Mouse (Mus musculus): ENCODE data around the gene Car15.

The Car15 gene

DNA sequence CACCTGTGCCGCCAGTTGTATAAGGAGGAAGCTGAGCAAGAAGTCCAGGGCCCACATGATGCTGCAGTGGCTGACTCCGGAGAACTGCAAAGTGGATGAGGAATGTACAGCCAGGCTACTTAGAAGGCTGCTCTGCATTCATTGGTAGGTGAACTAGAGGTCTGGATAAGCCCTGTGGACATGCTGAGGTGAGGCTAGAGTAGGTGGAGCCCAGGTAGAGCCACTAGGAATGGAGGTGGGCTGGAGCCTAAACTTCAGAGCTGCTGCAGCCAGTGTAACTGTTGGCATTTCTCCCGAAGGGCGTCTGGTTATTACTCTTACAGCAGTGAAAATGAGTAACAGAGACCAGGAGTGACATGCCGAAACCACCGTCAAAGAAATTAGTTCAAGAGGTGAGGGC, at the start of gene Car15:
Gene Car15, minus strand, starts transcription at position 314 of the 400 bp plus-strand sequence.
- DNase-seq (ENCODE audit: low spot score in 2 of 2): no peak

DNA sequence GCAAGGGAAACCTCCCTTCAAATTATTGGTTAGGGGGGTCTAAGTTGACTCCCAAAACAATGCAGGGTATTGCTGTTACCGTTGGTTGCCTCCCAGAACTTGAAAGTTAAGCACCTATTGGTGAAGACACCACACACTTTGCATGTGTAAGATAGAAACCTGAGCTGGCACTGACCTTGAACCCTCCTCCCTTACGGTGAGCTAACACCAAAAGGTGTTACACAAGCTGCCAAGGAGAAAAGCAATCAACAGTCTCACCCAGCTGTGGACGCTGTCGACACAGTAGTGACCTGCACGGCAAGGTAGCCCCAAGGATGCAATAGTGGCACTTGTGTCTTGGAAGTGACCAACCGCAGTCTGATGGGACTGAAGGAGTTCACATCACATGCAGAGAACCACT, 46.0 kb upstream of the Car15 start:
- no peak for DNase-seq (ENCODE audit: low spot score in 2 of 2)

DNA sequence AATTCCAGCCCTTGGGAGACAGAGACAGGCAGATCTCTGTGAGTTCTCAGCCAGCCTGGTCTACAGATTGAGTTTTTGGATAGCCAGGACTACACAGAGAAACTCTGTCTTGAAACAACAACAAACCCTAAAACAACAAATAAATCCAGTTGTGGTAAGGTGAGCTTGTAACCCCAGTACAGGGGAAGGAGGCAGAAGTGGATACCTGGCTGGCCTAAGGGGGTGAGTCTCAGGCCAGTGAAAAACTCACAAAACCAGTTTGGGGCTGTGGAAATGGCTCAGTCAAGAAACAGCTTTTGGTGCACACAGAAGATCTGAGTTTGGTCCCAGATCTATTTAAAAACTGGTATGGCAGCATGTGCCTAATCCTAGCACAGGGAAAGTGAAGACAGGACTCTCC, 44.0 kb upstream of the Car15 start:
- no peak for DNase-seq (ENCODE audit: low spot score in 2 of 2)

DNA sequence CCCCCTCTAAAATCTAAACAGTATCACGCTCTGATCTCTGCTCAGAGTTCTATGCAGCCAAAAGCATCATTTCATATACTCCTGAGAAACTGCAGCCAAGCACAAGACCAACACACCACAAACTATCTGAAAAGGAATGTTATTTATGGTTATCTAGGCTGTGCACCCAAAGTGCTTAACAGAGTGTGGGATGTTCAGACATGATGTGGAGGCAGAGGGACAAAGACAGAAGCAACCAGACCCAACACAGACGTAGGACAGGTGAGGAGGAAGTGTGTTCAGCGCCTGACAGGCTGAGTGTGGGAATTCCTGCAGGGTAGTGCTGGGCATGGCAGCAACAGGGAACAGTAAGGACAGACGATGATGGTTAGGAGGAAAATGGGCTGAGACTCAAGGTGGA, 41.4 kb upstream of the Car15 start:
- no peak for DNase-seq (ENCODE audit: low spot score in 2 of 2)

DNA sequence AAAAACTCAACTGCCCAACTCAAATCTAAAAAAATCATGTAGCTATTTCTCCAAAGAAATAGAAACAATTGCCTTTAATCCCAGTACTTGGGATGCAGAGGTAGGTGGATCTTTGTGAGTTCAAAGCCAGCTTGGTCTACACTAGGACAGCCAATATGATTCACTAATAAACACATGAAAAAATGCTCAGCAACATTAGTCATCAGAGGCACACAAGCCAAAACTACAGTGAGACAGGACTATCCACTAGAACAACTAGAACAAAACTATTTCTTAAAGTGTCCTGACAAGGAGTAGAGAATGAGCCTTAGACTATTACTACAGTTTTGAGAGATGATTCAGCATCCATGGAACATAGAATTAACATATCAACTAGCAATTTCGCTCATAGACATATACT, 37.9 kb upstream of the Car15 start:
- no peak for DNase-seq (ENCODE audit: low spot score in 2 of 2)

DNA sequence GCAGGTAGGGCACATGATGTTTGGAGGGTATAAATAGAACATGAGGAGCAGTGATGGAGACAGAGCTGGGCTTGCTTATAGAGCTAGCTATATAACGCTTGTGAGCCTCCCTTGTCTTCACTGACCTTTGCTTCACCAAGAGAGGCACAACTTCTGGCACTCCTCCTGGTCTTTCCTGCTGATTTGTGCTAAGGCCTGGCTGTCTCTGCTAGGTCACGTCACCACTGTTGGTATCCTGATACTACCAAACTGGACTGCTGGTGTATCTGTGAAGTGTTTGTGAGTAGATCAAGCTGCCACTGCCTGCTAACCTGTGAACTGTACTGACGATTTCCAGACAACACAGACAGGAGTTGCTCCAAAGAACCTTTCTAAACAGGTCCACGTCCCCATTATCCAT, 37.0 kb upstream of the Car15 start:
- DNase-seq (ENCODE audit: low spot score in 2 of 2): no peak

DNA sequence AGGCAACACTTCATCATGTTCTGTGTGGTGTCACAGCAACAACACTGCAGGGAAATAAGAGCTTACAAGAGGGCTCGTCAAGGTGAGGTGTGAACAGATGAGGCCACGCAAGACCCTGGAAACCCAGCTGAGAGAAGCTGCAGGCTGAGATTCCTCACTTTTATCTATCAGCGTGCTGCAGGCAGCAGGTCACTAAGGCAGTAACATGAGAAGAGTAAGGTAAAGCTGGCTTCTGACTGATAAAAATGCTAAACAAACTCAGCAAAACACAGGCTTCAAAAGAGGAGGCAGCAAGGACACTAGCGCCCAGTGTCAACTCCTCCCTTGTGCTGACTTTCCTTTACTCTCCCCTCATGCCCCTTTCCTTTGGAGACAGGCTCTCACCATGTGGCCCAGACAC, 34.8 kb upstream of the Car15 start:
- no peak for DNase-seq (ENCODE audit: low spot score in 2 of 2)

DNA sequence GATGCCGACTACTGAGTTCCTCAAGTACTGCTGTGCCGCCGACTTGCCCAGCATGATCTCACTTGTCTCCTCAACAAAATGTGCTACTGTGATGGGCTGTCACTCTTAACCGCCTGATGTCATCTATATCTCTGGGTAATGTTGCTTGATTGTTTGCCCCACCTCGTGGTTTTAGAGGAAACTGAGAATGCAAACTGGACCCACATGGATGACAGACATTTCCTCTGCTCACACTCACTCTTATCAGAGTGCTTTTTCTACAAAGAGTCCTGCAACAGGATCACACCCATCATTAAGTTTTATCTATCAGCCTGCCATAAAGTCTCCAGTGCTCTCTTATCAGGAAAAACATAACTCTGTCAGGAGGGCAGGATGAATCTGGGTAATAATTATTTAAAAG, 33.1 kb upstream of the Car15 start:
- no peak for DNase-seq (ENCODE audit: low spot score in 2 of 2)

DNA sequence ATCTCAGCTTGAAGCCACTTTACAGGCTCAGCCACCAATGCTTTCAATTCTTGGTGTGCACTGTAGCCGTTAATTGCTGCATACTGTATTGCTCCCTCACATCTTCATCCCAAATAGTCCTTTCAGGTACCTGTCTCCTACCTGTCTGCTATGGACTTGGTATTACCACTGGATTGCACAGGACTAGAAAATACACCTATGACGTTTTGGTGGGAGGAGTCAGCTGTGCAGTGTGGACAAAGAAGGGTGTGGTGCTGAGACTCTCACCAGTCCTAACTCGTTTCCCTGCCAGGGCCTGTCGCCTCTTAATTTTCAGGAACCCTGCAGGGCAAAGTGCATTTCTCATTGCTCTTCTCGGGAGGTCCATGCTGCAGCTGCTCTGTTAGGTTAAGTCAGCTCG, 27.6 kb upstream of the Car15 start:
- DNase-seq (ENCODE audit: low spot score in 2 of 2): no peak

DNA sequence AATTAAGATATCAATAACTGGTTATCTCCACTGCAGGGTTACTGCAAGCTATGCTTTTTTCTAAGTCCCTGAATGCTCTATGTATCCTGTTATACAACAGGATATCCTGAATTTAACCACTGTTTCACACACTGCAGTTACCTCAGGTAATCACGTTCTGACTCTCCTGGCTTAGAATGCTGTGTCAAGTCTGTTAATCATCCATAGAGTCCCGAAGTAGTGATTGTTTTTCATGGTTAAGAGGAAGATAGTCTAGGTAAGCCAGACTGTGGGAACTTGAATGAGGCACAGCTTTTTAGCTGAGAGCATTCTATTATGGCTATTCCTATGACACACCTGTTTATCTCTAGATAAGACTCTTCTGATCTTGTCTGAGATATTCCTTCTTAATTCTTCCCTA, 27.1 kb upstream of the Car15 start:
- no peak for DNase-seq (ENCODE audit: low spot score in 2 of 2)

DNA sequence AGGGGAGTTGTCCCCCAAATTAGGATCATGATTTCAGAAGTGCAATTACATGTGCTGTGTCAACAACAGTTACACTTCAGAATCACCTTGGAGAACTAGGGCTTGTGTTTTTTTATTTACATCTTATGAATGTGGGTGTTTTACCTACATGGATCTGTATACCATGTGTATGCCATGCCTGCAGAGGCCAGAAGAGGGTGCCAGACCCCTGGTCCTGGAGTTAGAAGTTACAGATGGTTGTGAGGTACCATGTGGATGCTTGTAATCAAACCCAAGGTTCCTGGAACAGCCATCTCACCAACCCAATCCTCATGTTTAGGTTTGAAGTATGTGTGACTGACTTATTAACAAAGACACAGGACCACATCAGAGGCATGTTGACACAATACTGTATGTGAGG, 20.4 kb upstream of the Car15 start:
- no peak for DNase-seq (ENCODE audit: low spot score in 2 of 2)

DNA sequence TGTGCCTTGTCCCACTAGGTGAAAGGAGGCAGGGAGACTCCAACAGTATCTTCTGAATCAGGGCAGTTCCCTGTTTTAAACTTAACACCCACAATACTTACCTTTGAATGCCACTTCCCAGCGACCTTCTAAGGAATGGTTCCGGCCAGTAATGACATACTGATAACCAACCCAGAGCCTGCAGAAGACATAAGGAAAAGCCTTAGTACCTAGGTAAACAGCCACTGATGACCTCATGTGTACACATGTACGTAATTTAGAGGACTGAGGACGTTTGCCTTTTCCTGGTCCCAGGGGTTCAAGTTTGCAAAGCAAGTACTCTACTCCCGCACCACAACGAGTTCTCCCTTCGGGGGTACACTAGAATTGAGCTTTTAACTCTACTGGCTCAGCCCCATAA, 19.0 kb upstream of the Car15 start:
- DNase-seq (ENCODE audit: low spot score in 2 of 2): no peak

DNA sequence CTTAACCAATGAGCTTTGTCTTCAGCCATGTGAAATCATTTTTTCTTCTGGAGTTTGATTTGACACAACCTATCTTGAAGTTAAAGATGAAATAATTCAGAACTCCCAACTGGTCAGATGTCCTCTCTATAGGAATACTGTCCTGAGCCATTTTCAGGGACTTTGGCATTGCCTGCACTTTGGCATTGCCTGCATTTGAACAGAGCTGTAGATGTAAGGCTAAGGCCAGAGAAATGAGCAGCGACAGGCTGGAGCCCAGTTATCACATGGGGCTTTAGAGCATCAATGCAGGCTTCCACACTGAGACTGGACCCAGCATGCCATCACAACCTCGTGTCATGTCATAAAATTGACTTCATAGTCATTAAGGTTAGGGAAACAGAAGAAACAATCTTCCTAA, 15.1 kb upstream of the Car15 start:
- no peak for DNase-seq (ENCODE audit: low spot score in 2 of 2)

DNA sequence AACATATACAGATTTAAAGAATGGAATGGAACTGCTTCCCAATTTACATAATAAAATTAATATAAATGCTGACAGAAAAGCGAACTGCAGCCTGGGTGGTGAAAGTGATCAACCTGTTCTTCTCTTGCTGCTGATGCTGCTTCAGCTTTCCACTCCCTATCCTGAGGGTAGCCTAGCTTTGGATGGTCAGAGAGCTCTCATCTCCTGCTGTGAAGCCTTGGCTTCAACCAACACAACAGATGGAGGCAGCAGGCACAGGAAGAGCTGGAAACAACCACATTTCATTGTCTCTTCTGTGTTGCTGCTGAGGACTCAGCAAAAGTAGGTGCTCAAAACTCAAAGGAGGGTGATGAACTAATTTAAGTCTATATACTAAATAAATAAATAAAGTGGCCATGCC, 13.7 kb upstream of the Car15 start:
- no peak for DNase-seq (ENCODE audit: low spot score in 2 of 2)

DNA sequence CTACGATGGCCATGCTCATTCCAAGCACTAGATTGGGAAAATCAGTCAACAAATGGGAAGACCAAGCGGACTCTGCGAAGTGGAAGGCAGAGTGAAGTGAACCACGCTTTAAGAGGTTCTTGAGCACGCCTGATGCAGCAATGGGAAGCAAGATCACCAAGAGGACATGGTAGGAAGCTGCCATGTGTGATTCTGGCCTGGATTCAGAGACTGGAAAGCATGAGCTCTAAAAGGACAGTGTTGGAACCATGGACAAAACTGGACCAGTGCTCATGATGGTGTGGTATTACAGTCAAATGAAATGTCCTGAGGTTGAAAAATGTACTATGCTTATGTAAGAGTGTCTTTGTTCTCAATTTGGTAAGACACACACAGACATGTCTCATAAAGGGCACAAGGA, 13.2 kb upstream of the Car15 start:
- no peak for DNase-seq (ENCODE audit: low spot score in 2 of 2)

DNA sequence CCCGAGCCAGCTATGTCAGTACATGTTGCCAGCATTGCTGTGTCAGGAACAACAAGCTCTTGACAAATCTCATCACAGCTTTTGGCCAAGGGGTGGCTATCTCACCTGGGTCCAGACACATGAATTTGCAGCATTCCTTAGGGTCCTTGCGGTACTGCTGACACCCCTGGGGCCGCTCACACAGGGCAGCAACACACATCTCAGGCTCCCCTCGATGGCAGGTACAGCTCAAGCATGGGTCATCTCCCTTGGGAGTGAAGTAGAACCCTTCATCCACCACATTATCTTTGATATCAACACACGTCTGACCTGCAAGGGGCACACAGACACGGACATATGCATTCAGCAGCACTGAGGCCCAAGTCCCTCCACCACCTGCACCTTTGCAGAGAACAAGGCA, 11.3 kb upstream of the Car15 start:
- no peak for DNase-seq (ENCODE audit: low spot score in 2 of 2)

DNA sequence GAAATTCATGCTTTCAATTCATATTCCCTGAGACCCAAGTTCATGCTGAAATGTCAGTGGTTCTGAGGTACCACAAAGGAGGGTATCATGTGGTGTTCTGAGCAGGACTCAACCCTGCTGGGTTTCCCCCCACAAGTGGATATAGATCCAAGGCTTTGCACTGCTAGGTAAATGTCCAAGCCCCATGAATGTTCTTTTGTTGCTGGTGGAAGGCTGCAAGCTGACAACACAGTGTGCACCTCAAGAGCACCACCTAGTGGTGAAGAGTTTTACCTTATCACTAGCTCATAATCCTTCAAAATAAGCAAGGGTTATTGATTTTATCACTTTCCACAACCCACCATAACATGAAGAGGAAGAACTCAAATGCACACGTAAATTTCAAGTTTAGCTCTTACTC, 10.8 kb upstream of the Car15 start:
- DNase-seq (ENCODE audit: low spot score in 2 of 2): no peak

DNA sequence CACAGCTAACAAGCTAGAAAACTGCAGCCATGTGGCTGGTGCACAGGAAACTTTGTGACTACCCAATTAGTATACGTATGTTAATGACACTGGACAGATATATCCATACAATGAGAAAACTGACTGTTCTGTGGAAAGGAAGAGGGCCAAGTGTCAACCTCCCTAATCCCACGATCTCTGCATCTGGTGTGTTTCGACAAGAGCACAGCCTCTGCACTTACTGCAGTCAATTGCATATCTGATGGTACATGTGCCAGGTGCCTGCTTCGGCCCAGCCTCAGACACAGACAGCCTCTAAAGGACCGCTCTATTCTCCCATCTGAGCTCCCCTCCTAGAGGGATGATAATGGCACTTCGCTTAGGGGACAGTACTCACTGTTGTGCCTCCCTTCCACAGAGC, 10.3 kb upstream of the Car15 start:
- no peak for DNase-seq (ENCODE audit: low spot score in 2 of 2)

DNA sequence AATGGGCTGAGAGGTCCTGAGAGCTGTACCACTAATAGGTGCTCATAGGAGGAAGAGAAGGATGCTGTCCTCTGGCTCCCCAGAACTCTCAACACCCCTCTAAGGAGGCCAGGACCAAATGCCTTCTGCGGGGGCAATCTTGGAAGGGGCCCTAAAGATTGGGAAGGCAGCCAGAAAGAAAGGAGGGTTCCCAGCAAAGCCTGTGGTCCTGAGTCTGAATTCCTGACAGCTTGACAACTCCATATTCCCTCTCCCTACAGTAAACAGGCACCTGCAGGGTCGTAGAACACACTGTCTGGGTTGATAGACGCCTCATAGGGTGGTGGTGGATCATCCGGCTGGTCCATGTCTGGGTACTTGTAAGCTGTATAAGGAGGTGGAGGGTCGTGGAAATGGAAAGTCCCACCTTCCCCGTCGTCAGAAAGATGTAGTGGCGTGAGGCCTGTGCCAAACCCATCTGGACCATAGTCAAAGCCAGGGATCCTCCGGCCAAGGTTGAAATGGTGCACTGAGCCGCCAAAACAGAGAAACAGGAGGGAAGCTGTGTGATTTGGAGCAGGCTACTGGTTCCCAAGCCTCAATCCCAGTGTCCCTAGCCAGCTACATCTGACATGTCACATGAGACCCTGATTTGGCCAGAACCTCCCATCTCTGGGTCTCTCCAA, 5.7 kb upstream of the Car15 start:
- DNase-seq (ENCODE audit: low spot score in 2 of 2): no peak

DNA sequence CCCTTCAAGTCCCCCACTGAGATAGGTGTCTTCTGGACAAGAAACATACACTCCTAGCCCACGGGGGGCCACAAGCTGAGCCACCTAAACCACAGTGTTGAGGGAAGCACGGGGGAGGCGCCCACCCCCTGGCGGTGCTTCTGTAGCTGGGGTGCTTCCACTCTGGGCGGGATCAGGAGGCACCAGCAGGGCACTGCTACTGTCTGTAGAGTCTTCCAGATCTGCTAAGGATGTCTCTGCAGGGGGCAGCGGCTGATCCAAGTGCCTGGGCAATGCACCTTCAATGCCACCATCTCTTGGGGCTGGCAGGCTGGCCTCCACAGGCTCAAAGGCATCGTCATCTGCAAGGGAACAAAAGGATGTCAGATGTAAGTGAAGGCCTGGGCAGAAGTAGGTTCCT, 4.3 kb upstream of the Car15 start:
- DNase-seq (ENCODE audit: low spot score in 2 of 2): no peak

DNA sequence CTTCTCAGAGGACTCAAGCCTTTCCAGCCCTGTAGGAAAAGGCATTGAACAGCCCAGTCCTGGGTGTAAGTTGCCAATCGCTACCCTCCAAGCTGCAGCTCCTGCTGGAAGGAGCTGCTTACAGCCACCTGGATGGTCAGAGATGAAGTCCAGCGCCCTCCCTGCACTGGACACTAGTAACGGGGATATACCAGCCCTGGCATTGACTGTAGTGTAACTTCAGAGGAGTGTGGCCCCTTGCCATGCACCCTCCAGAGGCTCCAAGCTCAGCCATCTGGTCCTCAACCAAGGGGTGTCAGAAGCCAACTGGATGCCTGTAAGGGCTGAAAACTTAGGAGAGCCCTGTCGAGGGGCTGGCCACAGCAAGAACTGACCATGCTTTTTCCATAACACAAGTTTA, 1.8 kb upstream of the Car15 start:
- DNase-seq (ENCODE audit: low spot score in 2 of 2): no peak

DNA sequence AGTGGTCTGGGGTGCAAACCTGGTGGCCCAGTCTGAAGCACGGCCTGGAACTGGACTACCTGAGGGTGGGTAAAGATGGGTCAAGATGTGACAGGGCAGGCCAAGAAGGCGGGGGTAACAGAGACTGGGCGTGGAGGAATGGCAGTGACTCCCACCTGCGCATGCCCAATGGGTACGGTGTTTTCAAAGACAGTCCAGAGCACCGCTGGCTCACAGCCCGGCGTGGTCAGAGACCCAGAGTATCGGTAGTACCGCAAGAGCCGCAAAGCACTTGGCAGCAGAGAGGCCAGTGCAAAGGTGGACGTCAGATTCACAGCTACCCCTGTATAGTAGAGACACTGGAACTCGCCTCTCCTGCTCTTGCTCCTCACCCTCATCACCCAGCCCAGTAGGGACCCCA, 2.7 kb downstream of the Car15 start:
- no peak for DNase-seq (ENCODE audit: low spot score in 2 of 2)

DNA sequence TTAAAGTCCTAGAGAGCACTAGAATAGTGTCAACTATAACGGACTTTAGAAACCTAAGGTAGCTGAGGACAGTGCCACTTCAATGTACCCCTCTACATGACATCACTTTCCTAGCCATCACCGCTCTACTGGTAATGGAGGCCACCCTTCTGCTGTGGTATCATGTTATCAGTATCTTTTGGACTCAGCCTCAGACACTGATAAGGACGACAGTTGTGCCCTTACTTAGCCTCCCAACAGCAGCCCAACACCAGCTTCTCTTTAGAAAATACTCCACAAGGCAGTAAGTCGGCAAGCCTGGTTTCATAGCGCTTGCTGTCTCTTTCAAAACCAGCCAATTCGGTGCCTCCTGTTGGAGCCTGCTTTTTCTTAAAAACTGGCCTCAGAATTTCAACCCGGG, 3.6 kb downstream of the Car15 start:
- DNase-seq (ENCODE audit: low spot score in 2 of 2): no peak

DNA sequence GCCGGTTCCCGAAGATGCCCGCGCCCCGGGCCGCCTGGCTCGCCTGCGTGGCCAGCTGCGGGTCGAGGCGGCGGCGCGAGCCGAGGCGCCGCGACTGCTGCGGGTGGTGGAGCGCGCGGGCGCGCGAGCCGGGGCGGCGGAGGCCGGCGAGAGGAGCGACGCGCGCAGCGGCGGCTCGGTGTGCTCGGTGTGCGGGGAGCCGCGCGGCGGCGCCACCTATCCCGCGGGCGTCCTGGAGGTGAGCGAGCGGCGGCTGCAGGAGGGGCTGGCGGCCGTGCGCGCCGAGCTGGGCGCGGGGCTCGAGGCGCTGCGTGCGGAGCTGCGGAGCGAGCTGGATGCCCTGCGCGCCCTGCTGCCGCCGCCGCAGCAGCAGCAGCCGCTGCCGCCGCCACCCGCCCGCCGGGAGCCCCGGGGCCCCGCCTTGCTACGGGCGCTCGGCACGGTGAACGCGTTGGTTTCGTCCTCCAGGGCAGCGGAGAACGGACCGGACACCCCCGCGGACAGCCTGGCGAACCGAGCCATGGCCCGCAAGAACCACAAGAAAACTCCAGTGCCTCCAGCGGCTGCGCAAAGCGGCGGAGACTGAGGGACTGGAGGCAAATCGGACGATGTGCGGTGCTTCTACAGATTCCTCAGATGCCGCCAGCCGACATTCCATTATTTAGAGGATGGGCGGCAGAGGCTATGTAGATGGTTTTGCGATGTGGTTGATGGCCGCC, 4.3 kb downstream of the Car15 start:
- DNase-seq (ENCODE audit: low spot score in 2 of 2): peak in 1 of 2 experiments; percentile 63

Measured in frontal cortex, postnatal 14 days (tissue).